Mouse (Mus musculus): ENCODE measurements at regions not wholly inside any gene's neighbourhood (a gene's known extent, or its start where the extent isn't known, plus 50 kb on each side); places are given as distances from the start of the nearest gene placed in this dataset.
A peak's percentile ranks its signal among the peaks of the same experiment; 100 is the strongest.

GRCm38 (mm10) chr12:79970227-79970901 lies 142.4 kb downstream of the Zfp36l1 start:
- Histone ChIP-seq H3K4me1 (ENCODE audit: control insufficient read depth, insufficient read depth, low read length) (peaks cover 61% of the 10 kb centered on the region), H3K4me3 (ENCODE audit: low read depth, low read length) (no peak overlapping the region), H3K9ac (ENCODE audit: low read depth, low read length) (0 out of 2 replicates have a peak overlapping the region, but pooled peaks have one; percentile 16), H3K4me2 (no peak overlapping the region; the same call in 1 of the 2 replicates), H3K27ac (ENCODE audit: low read depth, low read length) (peak overlapping the region; percentile 79), H3K9me3 (replicated peaks; ENCODE audit: control insufficient read depth, low read length) (no peaks in the 10 kb centered on the region), H3K27me3 (ENCODE audit: control insufficient read depth, insufficient read depth, low read length) (no peaks in the 10 kb centered on the region), H3K36me3 (ENCODE audit: control insufficient read depth, insufficient read depth, low read length) (no peaks in the 10 kb centered on the region)
- 37% methylated on average over 13 of the region's 13 CpGs for WGBS (ENCODE audit: insufficient replicate concordance)
- ATAC-seq (replicated peaks; ENCODE audit: insufficient number of reproducible peaks, low FRiP score, low TSS enrichment): no peak

GRCm38 (mm10) chr12:79969346-79970226 lies 143.2 kb downstream of the Zfp36l1 start:
- H3K9me3 ChIP-seq (replicated peaks; ENCODE audit: control insufficient read depth, low read length): no peaks in the 10 kb centered on the region
- no peaks in the 10 kb centered on the region for H3K36me3 ChIP-seq (ENCODE audit: control insufficient read depth, insufficient read depth, low read length)
- no peak for ATAC-seq (replicated peaks; ENCODE audit: insufficient number of reproducible peaks, low FRiP score, low TSS enrichment)
- no peak overlapping the region for H3K4me3 ChIP-seq (ENCODE audit: low read depth, low read length)
- 0 out of 2 replicates have a peak overlapping the region, but pooled peaks have one; percentile 16 for H3K9ac ChIP-seq (ENCODE audit: low read depth, low read length)
- WGBS (ENCODE audit: insufficient replicate concordance): 83% methylated on average over 3 of the region's 3 CpGs
- no peak overlapping the region for H3K4me2 ChIP-seq
- no peaks in the 10 kb centered on the region for H3K27me3 ChIP-seq (ENCODE audit: control insufficient read depth, insufficient read depth, low read length)
- H3K4me1 ChIP-seq (ENCODE audit: control insufficient read depth, insufficient read depth, low read length): peaks cover 58% of the 10 kb centered on the region
- peak overlapping the region; percentile 79 for H3K27ac ChIP-seq (ENCODE audit: low read depth, low read length)

GRCm38 (mm10) chr12:79968676-79969075 lies 144.1 kb downstream of the Zfp36l1 start:
- no peak overlapping the region for H3K9ac ChIP-seq (ENCODE audit: low read depth, low read length)
- no peak overlapping the region for H3K4me3 ChIP-seq (ENCODE audit: low read depth, low read length)
- no peak overlapping the region for H3K27ac ChIP-seq (ENCODE audit: low read depth, low read length)
- H3K27me3 ChIP-seq (ENCODE audit: control insufficient read depth, insufficient read depth, low read length): no peaks in the 10 kb centered on the region
- H3K36me3 ChIP-seq (ENCODE audit: control insufficient read depth, insufficient read depth, low read length): no peaks in the 10 kb centered on the region
- H3K4me2 ChIP-seq: no peak overlapping the region
- peaks cover 53% of the 10 kb centered on the region for H3K4me1 ChIP-seq (ENCODE audit: control insufficient read depth, insufficient read depth, low read length)
- WGBS (ENCODE audit: insufficient replicate concordance): 63% methylated on average over 3 of the region's 3 CpGs
- H3K9me3 ChIP-seq (replicated peaks; ENCODE audit: control insufficient read depth, low read length): no peaks in the 10 kb centered on the region
- no peak for ATAC-seq (replicated peaks; ENCODE audit: insufficient number of reproducible peaks, low FRiP score, low TSS enrichment)

- no peak overlapping the region for H3K4me2 ChIP-seq
- peak overlapping the region; percentile 7; the same call in 1 of the 2 replicates for H3K27ac ChIP-seq (ENCODE audit: low read depth, low read length)
- no peaks in the 10 kb centered on the region for H3K36me3 ChIP-seq (ENCODE audit: control insufficient read depth, insufficient read depth, low read length)
- no peak for ATAC-seq (replicated peaks; ENCODE audit: insufficient number of reproducible peaks, low FRiP score, low TSS enrichment)
- H3K9me3 ChIP-seq (replicated peaks; ENCODE audit: control insufficient read depth, low read length): no peaks in the 10 kb centered on the region
- H3K4me3 ChIP-seq (ENCODE audit: low read depth, low read length): no peak overlapping the region
- no peak overlapping the region for H3K9ac ChIP-seq (ENCODE audit: low read depth, low read length)
- peaks cover 51% of the 10 kb centered on the region for H3K4me1 ChIP-seq (ENCODE audit: control insufficient read depth, insufficient read depth, low read length)
- H3K27me3 ChIP-seq (ENCODE audit: control insufficient read depth, insufficient read depth, low read length): no peaks in the 10 kb centered on the region
- WGBS (ENCODE audit: insufficient replicate concordance): 44% methylated on average over 11 of the region's 11 CpGs
These were observed 145.1 kb downstream of the Zfp36l1 start for GRCm38 (mm10) chr12:79967491-79968255.

- WGBS (ENCODE audit: insufficient replicate concordance): 21% methylated on average over 12 of the region's 12 CpGs
- Histone ChIP-seq H3K4me1 (ENCODE audit: control insufficient read depth, insufficient read depth, low read length) (peaks cover 51% of the 10 kb centered on the region), H3K4me3 (ENCODE audit: low read depth, low read length) (no peak overlapping the region), H3K27ac (ENCODE audit: low read depth, low read length) (peak overlapping the region; percentile 73), H3K9me3 (replicated peaks; ENCODE audit: control insufficient read depth, low read length) (no peaks in the 10 kb centered on the region), H3K4me2 (no peak overlapping the region), H3K9ac (ENCODE audit: low read depth, low read length) (no peak overlapping the region), H3K27me3 (ENCODE audit: control insufficient read depth, insufficient read depth, low read length) (no peaks in the 10 kb centered on the region), H3K36me3 (ENCODE audit: control insufficient read depth, insufficient read depth, low read length) (no peaks in the 10 kb centered on the region)
- no peak for ATAC-seq (replicated peaks; ENCODE audit: insufficient number of reproducible peaks, low FRiP score, low TSS enrichment)
These were observed 146.0 kb downstream of the Zfp36l1 start for GRCm38 (mm10) chr12:79966621-79967490.

GRCm38 (mm10) chr12:79966289-79966615 lies 146.6 kb downstream of the Zfp36l1 start:
- no peak for ATAC-seq (replicated peaks; ENCODE audit: insufficient number of reproducible peaks, low FRiP score, low TSS enrichment)
- Histone ChIP-seq H3K4me1 (ENCODE audit: control insufficient read depth, insufficient read depth, low read length) (peaks cover 48% of the 10 kb centered on the region), H3K27me3 (ENCODE audit: control insufficient read depth, insufficient read depth, low read length) (no peaks in the 10 kb centered on the region), H3K36me3 (ENCODE audit: control insufficient read depth, insufficient read depth, low read length) (no peaks in the 10 kb centered on the region), H3K4me3 (ENCODE audit: low read depth, low read length) (no peak overlapping the region), H3K9me3 (replicated peaks; ENCODE audit: control insufficient read depth, low read length) (no peaks in the 10 kb centered on the region), H3K4me2 (peak overlapping the region; percentile 71), H3K27ac (ENCODE audit: low read depth, low read length) (peak overlapping the region; percentile 73), H3K9ac (ENCODE audit: low read depth, low read length) (peak overlapping the region; percentile 80; the same call in 1 of the 2 replicates)
- WGBS (ENCODE audit: insufficient replicate concordance): 33% methylated on average over 6 of the region's 6 CpGs

GRCm38 (mm10) chr12:79965471-79966288 lies 147.1 kb downstream of the Zfp36l1 start:
- Histone ChIP-seq H3K9ac (ENCODE audit: low read depth, low read length) (peak overlapping the region; percentile 80), H3K36me3 (ENCODE audit: control insufficient read depth, insufficient read depth, low read length) (no peaks in the 10 kb centered on the region), H3K27me3 (ENCODE audit: control insufficient read depth, insufficient read depth, low read length) (no peaks in the 10 kb centered on the region), H3K4me1 (ENCODE audit: control insufficient read depth, insufficient read depth, low read length) (peaks cover 42% of the 10 kb centered on the region), H3K9me3 (replicated peaks; ENCODE audit: control insufficient read depth, low read length) (no peaks in the 10 kb centered on the region), H3K27ac (ENCODE audit: low read depth, low read length) (peak overlapping the region; percentile 73), H3K4me3 (ENCODE audit: low read depth, low read length) (peak overlapping the region; percentile 37), H3K4me2 (peak overlapping the region; percentile 71)
- no peak; the same call in none of the 2 replicates for ATAC-seq (replicated peaks; ENCODE audit: insufficient number of reproducible peaks, low FRiP score, low TSS enrichment)
- WGBS (ENCODE audit: insufficient replicate concordance): 2% methylated on average over 46 of the region's 46 CpGs

Data from heart, embryonic 11.5 days (tissue).